Mouse (Mus musculus) pancreas, adult 10 weeks (tissue): ENCODE results near the gene Mup2. TPM values are rescaled to one million over a fixed set of nuclear protein-coding genes. Genes with fewer than 3 reads are reported as not detected.

Experiments used
- polyA plus RNA-seq: library from polyadenylated mRNA; stranded (reverse); fragments of 350-450 nt; fragmentation: Illumina TruSeq; extraction: RNeasy Lipid Tissue Mini Kit (QIAGEN cat#74804); gene quantifications from one replicate; pipeline ENCODE4 v1.2.3, GENCODE M21; 2015; ENCODE audit warnings: low read depth, low replicate concordance; ENCODE audit not compliant: insufficient read depth

Gene Mup2
- not detected for polyA plus RNA-seq

DNA sequence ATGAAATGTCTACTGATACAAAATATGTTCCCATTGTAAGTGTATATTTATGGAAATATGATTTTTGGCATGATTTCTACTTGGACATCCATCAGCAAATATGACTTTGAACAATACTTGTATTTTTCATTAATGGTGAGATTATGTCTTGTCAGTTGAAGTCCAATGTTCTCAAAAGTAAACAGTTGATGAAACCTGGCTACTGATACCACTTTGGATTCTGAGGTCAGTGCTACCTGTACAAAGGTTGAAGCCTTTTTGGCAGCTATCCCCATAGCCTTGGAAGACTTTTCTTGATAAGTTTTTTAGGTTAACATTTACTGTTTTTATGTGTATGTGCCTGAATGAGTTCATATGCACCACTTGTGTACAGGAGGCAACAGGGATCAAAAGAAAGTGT lies at the start of gene Mup2:
Gene Mup2 (minus strand): TSS at position 101 of the 400 bp plus-strand sequence.

Other genes starting within 250 kb of the Mup2 start
- gene Slc46a2, start 239.2 kb downstream of the Mup2 start, polyA plus RNA-seq = not detected
- not detected for gene Mup4, start 193.6 kb downstream of the Mup2 start, polyA plus RNA-seq
- gene Mup6, start 190.0 kb downstream of the Mup2 start, polyA plus RNA-seq = not detected
- not detected for gene Mup7, start 83.8 kb downstream of the Mup2 start, polyA plus RNA-seq
- not detected for gene Mup8, start 68.3 kb upstream of the Mup2 start, polyA plus RNA-seq